10 mouse cellular contexts compared by ENCODE assay signal in genomic region chr1:152287566-152288490, GRCm38 (mm10).
DNase-seq lines count a peak whose midpoint lies in the region; ATAC-seq and TF ChIP-seq lines count a peak whose summit lies in the region.
"Had no signal": no experiment of that assay in that cellular context is flagged by ENCODE, and none has a peak within 500 bp of the region (broad histone marks: within the 10 kb centered on the region; RNA-seq: fewer than 3 reads in every experiment).

No protein-coding gene starts in this region.

- 34% methylated on average over 15 of the region's 15 CpGs for WGBS in liver, postnatal 0 days (ENCODE audit: insufficient replicate concordance)
- 60% methylated on average over 15 of the region's 15 CpGs for WGBS in kidney, embryonic 14.5 days

- H3K36me3 ChIP-seq in liver, postnatal 0 days (replicated peaks; ENCODE audit: insufficient read depth, low read length): no peaks in the 10 kb centered on the region
- no peaks in the 10 kb centered on the region for H3K36me3 ChIP-seq in kidney, embryonic 14.5 days (ENCODE audit: control insufficient read depth, insufficient read depth, low read length)
- H3K36me3 ChIP-seq: lung, embryonic 15.5 days had no signal

- peaks cover 13% of the 10 kb centered on the region for H3K4me1 ChIP-seq in liver, postnatal 0 days (ENCODE audit: insufficient read depth)
- no peaks in the 10 kb centered on the region for H3K4me1 ChIP-seq in kidney, embryonic 14.5 days (ENCODE audit: control insufficient read depth, insufficient read depth, low read length)

- TF ChIP-seq EP300 in liver, postnatal 0 days (IDR thresholded peaks at IDR 0.05; ENCODE audit: low read depth): no peak

- peak; percentile 36; the same call in 1 of the 2 replicates for ATAC-seq in liver, postnatal 0 days
- no peak for ATAC-seq in kidney, embryonic 14.5 days (ENCODE audit: low FRiP score, low TSS enrichment)

- peak overlapping the region; percentile 35; the same call in 1 of the 2 replicates for H3K27ac ChIP-seq in gastrocnemius, adult 2 months
- peak overlapping the region; percentile 64 for H3K27ac ChIP-seq in liver, postnatal 0 days (ENCODE audit: low read depth)
- H3K27ac ChIP-seq in kidney, embryonic 14.5 days (ENCODE audit: low read depth, low read length): no peak overlapping the region
- H3K27ac ChIP-seq: lung, embryonic 15.5 days had no signal

- peak; percentile 47 for DNase-seq in gastrocnemius, adult 2 months
- DNase-seq in gastrocnemius, postnatal 4 days (ENCODE audit: low spot score in 2 of 2): no peak
- DNase-seq in 416B (ENCODE audit: low read depth): peak; percentile 66
- DNase-seq in cerebellum, adult 11 months: peak; percentile 19
- no peak for DNase-seq in liver, postnatal 0 days
- no peak for DNase-seq in left cerebral cortex, postnatal 36 days (ENCODE audit: low spot score in 2 of 2)
- no peak for DNase-seq in testis, postnatal 10 days (ENCODE audit: low spot score)
- DNase-seq: kidney, adult 8-10 months had no signal

- peak overlapping the region; percentile 42 for H3K4me2 ChIP-seq in liver, postnatal 0 days (ENCODE audit: low read depth, low read length)
- no peak overlapping the region for H3K4me2 ChIP-seq in kidney, embryonic 14.5 days (replicated peaks; ENCODE audit: low read depth, low read length)
- H3K4me2 ChIP-seq: lung, embryonic 15.5 days had no signal

- no peak overlapping the region for H3K9ac ChIP-seq in liver, postnatal 0 days (replicated peaks)
- H3K9ac ChIP-seq in kidney, embryonic 14.5 days (ENCODE audit: low read depth, low read length): no peak overlapping the region
- H3K9ac ChIP-seq: lung, embryonic 15.5 days had no signal

- H3K27me3 ChIP-seq in liver, postnatal 0 days (ENCODE audit: insufficient read depth, low read length): no peaks in the 10 kb centered on the region
- no peaks in the 10 kb centered on the region for H3K27me3 ChIP-seq in kidney, embryonic 14.5 days (ENCODE audit: control insufficient read depth, insufficient read depth, low read length)
- H3K27me3 ChIP-seq: lung, embryonic 15.5 days had no signal

- no peaks in the 10 kb centered on the region for H3K9me3 ChIP-seq in liver, postnatal 0 days (ENCODE audit: low read length)
- H3K9me3 ChIP-seq in kidney, embryonic 14.5 days (ENCODE audit: control insufficient read depth, low read length): no peaks in the 10 kb centered on the region
- H3K9me3 ChIP-seq: lung, embryonic 15.5 days had no signal

- peak overlapping the region; percentile 7 for H3K4me3 ChIP-seq in gastrocnemius, adult 2 months
- H3K4me3 ChIP-seq in liver, postnatal 0 days (ENCODE audit: low read depth, low read length): no peak overlapping the region
- H3K4me3 ChIP-seq in kidney, embryonic 14.5 days (ENCODE audit: low read length): no peak overlapping the region
- H3K4me3 ChIP-seq: lung, embryonic 15.5 days had no signal

- intact Hi-C loops in gastrocnemius, adult 2 months (cut with DNase I): loop anchor here (5.0 to 10.0 kb wide), 2 partner anchors 201 to 363 kb away; no protein-coding TSS in a partner anchor
- intact Hi-C loops in left cerebral cortex, postnatal 36 days (cut with DNase I): no loop called here

- no peak for TF ChIP-seq CTCF in gastrocnemius, adult 2 months (IDR thresholded peaks at IDR 0.05)
- TF ChIP-seq CTCF in liver, postnatal 0 days (IDR thresholded peaks at IDR 0.05; ENCODE audit: low read depth): no peak

Comparison
In these comparisons a context has a peak if more than half of its experiments do, and no peak if none do; other contexts are left out.
1. DNase-seq: peak in gastrocnemius, adult 2 months (single experiment), 416B (single experiment) and cerebellum, adult 11 months (single experiment); none in gastrocnemius, postnatal 4 days (0 of 2), liver, postnatal 0 days (single experiment), left cerebral cortex, postnatal 36 days (0 of 2) and testis, postnatal 10 days (single experiment).